31 mouse cellular contexts compared by ENCODE assay signal in genomic region chr9:53335131-53335530, GRCm38 (mm10). TPM values are rescaled to one million over a fixed set of nuclear protein-coding genes. Genes with fewer than 3 reads are reported as not detected.
"Had no signal": no experiment of that assay in that cellular context is flagged by ENCODE, and none has a peak within 500 bp of the region (broad histone marks: within the 10 kb centered on the region; RNA-seq: fewer than 3 reads in every experiment).

No protein-coding gene starts in this region.

- DNase-seq: left cerebral cortex, postnatal 4 days; liver; liver, embryonic 13.5 days; liver, postnatal 0 days; lung, adult 18-20 months; lung, adult 2 months; lung, embryonic 14.5 days; lung, postnatal 10 days; lung, postnatal 36 days; lung, postnatal 4 days; midbrain, embryonic 14.5 days had no signal

- H3K4me1 ChIP-seq: limb, embryonic 13.5 days; limb, embryonic 15.5 days; liver, embryonic 12.5 days; liver, embryonic 15.5 days; midbrain, embryonic 13.5 days; midbrain, embryonic 15.5 days; neural tube, embryonic 12.5 days had no signal

- H3K27ac ChIP-seq: left cerebral cortex, adult 2 months; limb, embryonic 10.5 days; limb, embryonic 12.5 days; limb, embryonic 13.5 days; limb, embryonic 15.5 days; liver, embryonic 12.5 days; liver, embryonic 13.5 days; liver, embryonic 14.5 days; liver, embryonic 15.5 days; lung, embryonic 15.5 days; macrophage; midbrain, embryonic 10.5 days; midbrain, embryonic 12.5 days; midbrain, embryonic 13.5 days; midbrain, embryonic 15.5 days; neural tube, embryonic 12.5 days had no signal

- H3K9me3 ChIP-seq: limb, embryonic 10.5 days; limb, embryonic 15.5 days; liver, embryonic 13.5 days; liver, embryonic 15.5 days; lung, embryonic 15.5 days; midbrain, embryonic 10.5 days; midbrain, embryonic 12.5 days; midbrain, embryonic 13.5 days; midbrain, embryonic 15.5 days had no signal

- H3K27me3 ChIP-seq: limb, embryonic 12.5 days; limb, embryonic 13.5 days; limb, embryonic 15.5 days; lung, embryonic 15.5 days; midbrain, embryonic 15.5 days; neural tube, embryonic 12.5 days had no signal

- H3K36me3 ChIP-seq: limb, embryonic 10.5 days; limb, embryonic 12.5 days; limb, embryonic 13.5 days; limb, embryonic 15.5 days; liver, embryonic 12.5 days; liver, embryonic 13.5 days; liver, embryonic 15.5 days; lung, embryonic 15.5 days; midbrain, embryonic 10.5 days; midbrain, embryonic 12.5 days; midbrain, embryonic 13.5 days; midbrain, embryonic 15.5 days; neural tube, embryonic 12.5 days had no signal

- ATAC-seq: liver, embryonic 12.5 days; liver, postnatal 0 days; midbrain, embryonic 13.5 days; midbrain, embryonic 15.5 days; midbrain, embryonic 16.5 days had no signal

- H3K9ac ChIP-seq: limb, embryonic 12.5 days; limb, embryonic 13.5 days; limb, embryonic 15.5 days; liver, embryonic 12.5 days; liver, embryonic 13.5 days; liver, embryonic 14.5 days; liver, embryonic 15.5 days; liver, postnatal 0 days; lung, embryonic 14.5 days; lung, embryonic 15.5 days; midbrain, embryonic 12.5 days; midbrain, embryonic 13.5 days; midbrain, embryonic 15.5 days; neural tube, embryonic 12.5 days had no signal

- H3K4me3 ChIP-seq: left cerebral cortex, adult 2 months; limb, embryonic 10.5 days; limb, embryonic 12.5 days; limb, embryonic 13.5 days; limb, embryonic 15.5 days; liver, embryonic 12.5 days; liver, embryonic 13.5 days; liver, embryonic 15.5 days; lung, embryonic 15.5 days; megakaryocyte, embryonic 14.5 days; midbrain, embryonic 10.5 days; midbrain, embryonic 12.5 days; midbrain, embryonic 13.5 days; midbrain, embryonic 15.5 days; myocyte; neural tube, embryonic 12.5 days had no signal

- H3K4me2 ChIP-seq: limb, embryonic 12.5 days; limb, embryonic 13.5 days; limb, embryonic 15.5 days; liver, embryonic 11.5 days; liver, embryonic 12.5 days; liver, embryonic 13.5 days; liver, embryonic 15.5 days; lung, embryonic 14.5 days; lung, embryonic 15.5 days; midbrain, embryonic 11.5 days; midbrain, embryonic 12.5 days; midbrain, embryonic 13.5 days; midbrain, embryonic 15.5 days; neural tube, embryonic 12.5 days had no signal

RNA-seq across cellular contexts. Expression of gene Exph5, which starts 33.7 kb away (rescaled TPM):
- polyA plus RNA-seq: macrophage, myocyte had no signal
